Mouse (Mus musculus): Measurements from ENCODE around the gene Tmem232.

Tmem232 gene

DNA sequence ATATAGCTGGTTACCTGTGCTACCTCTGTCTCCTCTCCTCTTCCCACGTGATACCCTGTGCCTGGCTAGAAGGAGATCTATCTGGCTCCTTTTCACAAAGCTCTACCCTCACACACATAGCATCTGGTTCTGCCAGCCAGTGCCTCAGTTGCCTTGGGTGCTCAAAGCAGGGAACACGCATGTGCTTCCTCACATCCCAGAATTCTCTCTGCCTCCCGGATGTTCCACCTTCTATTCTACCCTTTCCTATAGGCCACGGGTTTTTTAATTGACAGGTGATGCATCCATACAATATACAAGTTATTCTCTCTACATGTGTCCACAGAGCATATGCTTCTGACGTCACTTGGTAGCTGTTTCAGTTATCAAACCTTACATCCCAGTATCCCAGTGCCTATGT is 23.6 kb upstream of the Tmem232 start:
- Histone ChIP-seq H3K9me3 (ENCODE audit: low read length) (no peaks in the 10 kb centered on the region), H3K4me3 (replicated peaks; ENCODE audit: low read length) (no peak overlapping the region), H3K36me3 (ENCODE audit: insufficient read depth, low read length) (no peaks in the 10 kb centered on the region), H3K27me3 (ENCODE audit: insufficient read depth, low read length) (peaks cover 7% of the 10 kb centered on the region; the same call in 1 of the 2 replicates), H3K4me1 (replicated peaks; ENCODE audit: low read depth, low read length) (no peaks in the 10 kb centered on the region)
- TF ChIP-seq POU5F1 (IDR thresholded peaks at IDR 0.05; ENCODE audit: borderline replicate concordance, low read length) (no peak), CTCF (conservative IDR thresholded peaks at IDR 0.05; ENCODE audit: low read length) (no peak), NANOG (IDR thresholded peaks at IDR 0.05; ENCODE audit: borderline replicate concordance, low read length) (no peak)

DNA sequence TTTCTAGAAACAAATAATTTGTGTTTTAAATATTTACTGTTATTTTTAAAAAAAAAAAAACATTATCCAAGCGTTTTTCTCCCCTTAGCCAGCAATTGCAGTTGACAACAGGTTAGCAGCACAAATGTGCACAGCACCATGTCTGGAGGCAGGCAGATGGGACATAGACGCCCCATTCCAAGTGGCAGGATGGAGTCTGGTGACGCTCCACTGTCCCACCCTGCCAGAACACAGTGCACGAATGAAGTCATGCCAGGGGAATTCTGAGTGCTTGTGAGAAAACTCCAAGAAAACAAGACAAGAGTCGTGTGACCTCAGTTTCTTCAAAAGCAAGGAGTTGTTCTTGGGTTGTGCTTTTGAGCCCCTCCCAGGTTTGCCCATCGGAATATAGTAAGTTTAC is 22.8 kb upstream of the Tmem232 start:
- no peak for TF ChIP-seq NANOG (IDR thresholded peaks at IDR 0.05; ENCODE audit: borderline replicate concordance, low read length)
- Histone ChIP-seq H3K36me3 (ENCODE audit: insufficient read depth, low read length) (no peaks in the 10 kb centered on the region), H3K4me1 (replicated peaks; ENCODE audit: low read depth, low read length) (peaks cover 8% of the 10 kb centered on the region), H3K4me3 (replicated peaks; ENCODE audit: low read length) (no peak overlapping the region), H3K27me3 (ENCODE audit: insufficient read depth, low read length) (peaks cover 7% of the 10 kb centered on the region; the same call in 1 of the 2 replicates), H3K9me3 (ENCODE audit: low read length) (no peaks in the 10 kb centered on the region)

DNA sequence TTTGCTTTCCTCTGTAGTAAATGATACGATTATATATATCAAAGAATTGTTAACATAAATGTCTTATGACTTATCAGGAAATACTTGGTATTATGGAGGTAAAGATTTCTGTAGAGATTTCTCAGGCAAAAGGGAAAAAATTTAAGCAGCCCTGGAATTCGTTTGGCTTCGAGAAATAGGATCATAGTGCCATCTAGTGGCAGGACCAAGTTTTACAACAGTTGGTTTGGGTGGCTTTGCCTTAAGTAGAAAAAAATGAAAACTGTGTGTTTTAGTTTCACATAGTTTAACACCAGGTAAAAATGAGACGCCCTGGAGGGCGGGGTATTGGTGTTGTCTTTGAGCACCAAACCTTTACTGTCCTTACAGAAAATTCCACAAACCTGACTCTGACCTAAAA is 22.2 kb upstream of the Tmem232 start:
- no peaks in the 10 kb centered on the region for H3K9me3 ChIP-seq (ENCODE audit: low read length)
- peaks cover 8% of the 10 kb centered on the region; the same call in 1 of the 2 replicates for H3K27me3 ChIP-seq (ENCODE audit: insufficient read depth, low read length)
- TF ChIP-seq NANOG (IDR thresholded peaks at IDR 0.05; ENCODE audit: borderline replicate concordance, low read length) (no peak), CTCF (conservative IDR thresholded peaks at IDR 0.05; ENCODE audit: low read length) (peak; percentile 71), POU5F1 (IDR thresholded peaks at IDR 0.05; ENCODE audit: borderline replicate concordance, low read length) (no peak)
- H3K36me3 ChIP-seq (ENCODE audit: insufficient read depth, low read length) = no peaks in the 10 kb centered on the region
- H3K4me1 ChIP-seq (replicated peaks; ENCODE audit: low read depth, low read length) = peaks cover 12% of the 10 kb centered on the region
- no peak overlapping the region for H3K4me3 ChIP-seq (replicated peaks; ENCODE audit: low read length)

DNA sequence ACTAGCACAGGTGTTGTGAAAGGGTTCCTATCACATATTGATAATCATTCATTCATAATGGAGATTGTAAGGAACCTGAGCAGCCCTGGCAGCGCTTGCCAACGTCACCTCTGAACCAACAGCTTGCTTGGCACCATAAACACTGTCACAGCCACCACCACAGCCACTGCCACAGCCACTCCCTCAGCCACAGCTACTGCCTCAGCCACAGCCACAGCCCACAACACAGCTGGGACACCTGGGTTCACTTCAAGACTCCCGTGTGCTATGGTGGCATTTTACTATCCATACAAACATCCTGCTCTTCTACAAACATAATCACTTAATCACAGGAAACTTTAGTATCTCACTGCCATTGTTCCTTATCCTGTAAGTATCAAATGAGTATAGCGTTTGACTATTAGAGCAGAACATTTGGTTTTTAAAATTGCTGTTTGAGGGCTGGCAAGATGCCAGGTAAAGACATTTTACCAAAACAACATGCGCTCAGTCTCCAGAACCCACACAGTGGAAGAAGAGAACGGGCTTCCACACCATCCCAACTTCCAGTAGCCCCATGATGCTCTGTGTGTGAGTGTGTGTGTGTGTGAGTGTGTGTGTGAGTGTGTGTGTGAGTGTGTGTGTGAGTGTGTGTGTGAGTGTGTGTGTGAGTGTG is 20.9 kb upstream of the Tmem232 start:
- H3K4me3 ChIP-seq (replicated peaks; ENCODE audit: low read length) = no peak overlapping the region
- peaks cover 19% of the 10 kb centered on the region for H3K27me3 ChIP-seq (ENCODE audit: insufficient read depth, low read length)
- H3K36me3 ChIP-seq (ENCODE audit: insufficient read depth, low read length) = no peaks in the 10 kb centered on the region
- no peaks in the 10 kb centered on the region for H3K9me3 ChIP-seq (ENCODE audit: low read length)
- TF ChIP-seq POU5F1 (IDR thresholded peaks at IDR 0.05; ENCODE audit: borderline replicate concordance, low read length) (no peak), CTCF (conservative IDR thresholded peaks at IDR 0.05; ENCODE audit: low read length) (no peak), NANOG (IDR thresholded peaks at IDR 0.05; ENCODE audit: borderline replicate concordance, low read length) (no peak)
- H3K4me1 ChIP-seq (replicated peaks; ENCODE audit: low read depth, low read length) = peaks cover 17% of the 10 kb centered on the region

DNA sequence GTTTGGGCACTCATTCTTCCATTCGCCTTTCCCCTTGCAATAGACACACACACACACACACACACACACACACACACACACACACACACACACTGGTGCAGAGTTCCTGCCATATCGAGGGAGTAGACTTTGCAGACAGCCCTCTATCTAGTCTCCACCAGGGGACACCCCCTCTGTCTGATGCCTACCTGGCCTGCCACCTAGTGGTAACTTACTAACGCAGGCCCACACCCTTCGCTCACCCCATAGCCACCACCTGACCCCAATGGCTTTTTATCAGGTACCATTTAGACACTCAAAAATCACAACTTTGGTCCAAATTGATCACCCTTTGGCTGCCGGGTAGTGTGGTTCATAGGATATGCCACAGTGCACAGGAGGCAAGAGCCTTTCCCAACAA is 18.7 kb upstream of the Tmem232 start:
- H3K9me3 ChIP-seq (ENCODE audit: low read length) = no peaks in the 10 kb centered on the region
- H3K36me3 ChIP-seq (ENCODE audit: insufficient read depth, low read length) = no peaks in the 10 kb centered on the region
- TF ChIP-seq POU5F1 (IDR thresholded peaks at IDR 0.05; ENCODE audit: borderline replicate concordance, low read length) (no peak), CTCF (conservative IDR thresholded peaks at IDR 0.05; ENCODE audit: low read length) (peak; percentile 83)
- H3K27me3 ChIP-seq (ENCODE audit: insufficient read depth, low read length) = peaks cover 20% of the 10 kb centered on the region
- H3K4me1 ChIP-seq (replicated peaks; ENCODE audit: low read depth, low read length) = peaks cover 17% of the 10 kb centered on the region
- peak overlapping the region; percentile 55; the same call in 1 of the 2 replicates for H3K4me3 ChIP-seq (replicated peaks; ENCODE audit: low read length)

DNA sequence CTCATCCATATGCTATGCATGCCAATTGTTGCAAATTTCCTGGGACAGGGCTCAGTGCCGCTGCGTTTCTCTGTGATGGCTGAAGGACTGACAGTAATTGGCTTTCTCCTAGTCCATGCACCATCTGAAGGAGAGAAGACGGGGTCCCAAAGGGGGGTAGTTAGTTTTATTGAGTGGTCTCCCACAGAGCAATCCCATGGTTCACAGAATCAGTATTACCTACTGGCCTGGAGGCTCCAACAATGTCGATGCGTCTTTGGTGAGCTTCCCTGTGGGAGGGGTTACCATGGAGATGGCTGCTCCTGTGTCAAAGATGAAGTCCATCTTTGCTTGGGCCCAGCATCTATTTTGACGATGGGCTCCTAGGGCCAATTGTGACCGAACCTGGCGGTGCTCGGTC is 18.2 kb upstream of the Tmem232 start:
- Histone ChIP-seq H3K9me3 (ENCODE audit: low read length) (no peaks in the 10 kb centered on the region), H3K36me3 (ENCODE audit: insufficient read depth, low read length) (no peaks in the 10 kb centered on the region), H3K4me1 (replicated peaks; ENCODE audit: low read depth, low read length) (peaks cover 17% of the 10 kb centered on the region), H3K27me3 (ENCODE audit: insufficient read depth, low read length) (peaks cover 17% of the 10 kb centered on the region), H3K4me3 (replicated peaks; ENCODE audit: low read length) (peak overlapping the region; percentile 55)
- no peak for TF ChIP-seq POU5F1 (IDR thresholded peaks at IDR 0.05; ENCODE audit: borderline replicate concordance, low read length)

DNA sequence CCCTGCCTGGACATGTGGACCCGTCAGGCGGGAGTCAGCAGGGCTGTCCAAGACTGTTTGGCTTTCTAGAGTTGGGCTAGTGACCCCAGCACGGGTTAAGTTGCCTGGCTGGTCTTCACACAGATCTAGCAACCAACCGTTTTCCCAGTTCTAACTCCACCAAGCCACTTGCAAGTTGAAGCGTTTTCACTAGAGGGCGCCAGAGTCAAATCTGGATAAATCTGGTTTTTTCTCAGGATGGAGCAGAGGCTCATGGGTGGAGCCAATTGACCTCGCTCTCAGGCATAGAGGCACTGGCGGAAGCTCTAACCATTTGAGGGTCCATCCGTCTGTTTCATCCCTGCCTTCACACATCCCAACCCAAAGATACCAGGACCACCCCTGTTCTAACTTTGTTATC is 17.6 kb upstream of the Tmem232 start:
- H3K4me3 ChIP-seq (replicated peaks; ENCODE audit: low read length) = peak overlapping the region; percentile 55
- TF ChIP-seq CTCF (conservative IDR thresholded peaks at IDR 0.05; ENCODE audit: low read length) (peak; percentile 85), NANOG (IDR thresholded peaks at IDR 0.05; ENCODE audit: borderline replicate concordance, low read length) (no peak)
- peaks cover 17% of the 10 kb centered on the region for H3K27me3 ChIP-seq (ENCODE audit: insufficient read depth, low read length)
- H3K36me3 ChIP-seq (ENCODE audit: insufficient read depth, low read length) = no peaks in the 10 kb centered on the region
- peaks cover 17% of the 10 kb centered on the region for H3K4me1 ChIP-seq (replicated peaks; ENCODE audit: low read depth, low read length)
- no peaks in the 10 kb centered on the region for H3K9me3 ChIP-seq (ENCODE audit: low read length)

DNA sequence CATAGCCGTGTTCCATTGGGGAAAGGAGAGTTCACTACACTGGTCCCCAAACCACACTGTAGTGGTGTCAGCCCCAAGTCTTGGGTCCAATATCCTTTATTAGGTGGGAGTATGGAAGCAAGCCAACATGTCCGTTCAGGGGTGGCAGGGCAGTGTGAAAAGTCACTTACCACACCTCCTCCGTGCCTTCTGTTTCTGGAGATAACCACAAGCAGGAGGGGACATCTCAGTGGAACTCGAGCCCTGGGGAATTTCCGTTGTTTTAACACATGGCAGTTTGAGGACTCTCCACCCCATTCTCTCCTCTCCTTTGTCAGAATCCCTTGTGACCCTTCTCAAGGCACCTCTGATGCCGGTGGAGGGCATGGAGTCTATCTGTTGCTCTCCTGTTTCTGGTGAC is 16.6 kb upstream of the Tmem232 start:
- Histone ChIP-seq H3K4me3 (replicated peaks; ENCODE audit: low read length) (no peak overlapping the region), H3K9me3 (ENCODE audit: low read length) (no peaks in the 10 kb centered on the region), H3K4me1 (replicated peaks; ENCODE audit: low read depth, low read length) (peaks cover 17% of the 10 kb centered on the region), H3K36me3 (ENCODE audit: insufficient read depth, low read length) (no peaks in the 10 kb centered on the region), H3K27me3 (ENCODE audit: insufficient read depth, low read length) (peaks cover 17% of the 10 kb centered on the region)
- no peak for TF ChIP-seq POU5F1 (IDR thresholded peaks at IDR 0.05; ENCODE audit: borderline replicate concordance, low read length)
- TF ChIP-seq NANOG (IDR thresholded peaks at IDR 0.05; ENCODE audit: borderline replicate concordance, low read length) = no peak
- no peak for TF ChIP-seq CTCF (conservative IDR thresholded peaks at IDR 0.05; ENCODE audit: low read length)

DNA sequence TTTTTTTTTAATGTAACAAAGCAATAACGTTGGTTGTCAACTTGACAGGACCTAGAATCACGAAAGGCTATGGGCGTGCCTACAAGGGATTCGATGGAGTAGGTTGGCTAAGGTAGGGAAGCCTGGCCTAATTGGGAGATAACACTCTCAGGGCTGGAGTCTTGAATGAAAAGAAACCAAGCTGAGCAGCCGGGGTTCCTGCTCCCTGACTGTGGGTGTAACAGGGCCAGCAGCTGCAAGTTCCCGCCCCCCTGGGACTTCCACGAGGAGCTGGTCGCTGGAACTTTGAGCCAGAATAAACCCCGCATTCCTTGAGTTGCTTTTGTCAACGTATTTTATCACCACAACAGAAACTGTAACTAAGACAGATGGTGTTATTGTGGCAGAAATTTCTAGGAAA is 16.2 kb upstream of the Tmem232 start:
- TF ChIP-seq CTCF (conservative IDR thresholded peaks at IDR 0.05; ENCODE audit: low read length) = no peak
- TF ChIP-seq NANOG (IDR thresholded peaks at IDR 0.05; ENCODE audit: borderline replicate concordance, low read length) = no peak
- no peak for TF ChIP-seq POU5F1 (IDR thresholded peaks at IDR 0.05; ENCODE audit: borderline replicate concordance, low read length)

More for the DNA sequence above, 16.2 kb upstream of the Tmem232 start:
- no peak overlapping the region for H3K4me3 ChIP-seq (replicated peaks; ENCODE audit: low read length)
- H3K36me3 ChIP-seq (ENCODE audit: insufficient read depth, low read length) = no peaks in the 10 kb centered on the region
- H3K4me1 ChIP-seq (replicated peaks; ENCODE audit: low read depth, low read length) = peaks cover 17% of the 10 kb centered on the region
- peaks cover 17% of the 10 kb centered on the region for H3K27me3 ChIP-seq (ENCODE audit: insufficient read depth, low read length)
- no peaks in the 10 kb centered on the region for H3K9me3 ChIP-seq (ENCODE audit: low read length)

All from E14TG2a.4 (cell line).